Mouse (Mus musculus): ENCODE measurements around the gene Gm20388.

DNA sequence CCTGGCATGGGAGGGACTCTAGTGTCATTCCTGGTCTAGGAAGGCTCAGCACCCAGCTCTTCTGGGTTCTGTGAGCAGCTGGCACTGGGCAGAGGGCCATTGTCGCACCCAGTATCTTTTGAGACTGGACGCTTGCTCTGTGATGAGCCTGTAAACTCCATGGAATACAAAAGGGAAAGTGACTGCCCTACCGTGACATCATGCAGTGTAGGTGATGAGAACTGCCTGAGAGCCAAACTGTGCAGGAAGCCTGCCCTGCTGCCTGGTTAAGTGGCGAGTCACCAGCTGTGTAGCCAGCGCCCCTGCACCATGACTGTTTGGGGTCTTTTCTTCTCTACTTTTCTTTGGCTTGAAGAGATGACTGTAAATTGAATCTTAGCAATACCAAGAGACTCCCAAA lies 2191.2 kb downstream of the Gm20388 start:
- TF ChIP-seq CTCF (IDR thresholded peaks at IDR 0.05; ENCODE audit: low read depth) (no peak), EP300 (optimal IDR thresholded peaks at IDR 0.05) (no peak)
